Mouse (Mus musculus): Measurements from ENCODE around the gene BC049352. TPM values are rescaled to one million over a fixed set of nuclear protein-coding genes. Genes with fewer than 3 reads are reported as not detected.

Gene BC049352
- polyA plus RNA-seq, 1 experiment from 2014 or later = not detected

DNA sequence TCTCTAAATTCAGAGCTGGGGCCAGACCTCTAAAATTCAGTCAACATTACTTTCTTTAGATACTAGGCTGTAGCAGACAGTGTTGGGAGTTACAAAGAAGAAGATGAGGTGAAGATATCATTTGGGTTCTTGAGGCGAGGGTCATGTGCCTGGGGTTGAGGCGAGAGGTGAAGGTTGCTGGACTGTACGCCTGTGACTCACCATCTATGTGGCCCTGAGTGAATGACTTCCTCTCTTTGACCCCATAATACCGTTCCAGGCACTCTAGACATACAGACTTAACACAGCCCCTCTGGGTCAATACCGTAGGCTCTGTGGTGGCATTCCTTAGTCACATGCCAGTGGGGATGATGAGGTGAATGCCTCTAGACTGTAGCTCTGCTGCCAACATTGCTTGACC lies 100.7 kb downstream of the BC049352 start:
- no peaks in the 10 kb centered on the region for H3K36me3 ChIP-seq
- H3K9me3 ChIP-seq = no peaks in the 10 kb centered on the region
- 80% methylated on average over 5 of the region's 5 CpGs for WGBS
- H3K4me1 ChIP-seq = no peaks in the 10 kb centered on the region
- no peak for ATAC-seq (ENCODE audit: low FRiP score, low read depth)
- no peak overlapping the region for H3K9ac ChIP-seq
- no peak overlapping the region for H3K4me3 ChIP-seq
- no peak overlapping the region for H3K27ac ChIP-seq
- no peaks in the 10 kb centered on the region for H3K27me3 ChIP-seq
- H3K4me2 ChIP-seq (replicated peaks) = no peak overlapping the region

- no peak overlapping the region for H3K4me3 ChIP-seq
- no peak overlapping the region for H3K4me2 ChIP-seq (replicated peaks)
- 88% methylated on average over 11 of the region's 11 CpGs for WGBS
- H3K36me3 ChIP-seq = no peaks in the 10 kb centered on the region
- H3K27me3 ChIP-seq = no peaks in the 10 kb centered on the region
- no peaks in the 10 kb centered on the region for H3K9me3 ChIP-seq
- H3K4me1 ChIP-seq = no peaks in the 10 kb centered on the region
- no peak overlapping the region for H3K27ac ChIP-seq
- no peak for ATAC-seq (ENCODE audit: low FRiP score, low read depth)
- no peak overlapping the region for H3K9ac ChIP-seq
Observed at GRCm38 (mm10) chr9:45291481-45292168, 109.8 kb downstream of the BC049352 start.

- no peak overlapping the region for H3K27ac ChIP-seq
- H3K4me3 ChIP-seq = no peak overlapping the region
- H3K36me3 ChIP-seq = no peaks in the 10 kb centered on the region
- H3K9me3 ChIP-seq = no peaks in the 10 kb centered on the region
- no peaks in the 10 kb centered on the region for H3K27me3 ChIP-seq
- no peak for ATAC-seq (ENCODE audit: low FRiP score, low read depth)
- no peak overlapping the region for H3K9ac ChIP-seq
- H3K4me2 ChIP-seq (replicated peaks) = no peak overlapping the region
- WGBS = 50% methylated on average over 10 of the region's 10 CpGs
- H3K4me1 ChIP-seq = no peaks in the 10 kb centered on the region
Observed at GRCm38 (mm10) chr9:45294210-45295011, 112.6 kb downstream of the BC049352 start.

DNA sequence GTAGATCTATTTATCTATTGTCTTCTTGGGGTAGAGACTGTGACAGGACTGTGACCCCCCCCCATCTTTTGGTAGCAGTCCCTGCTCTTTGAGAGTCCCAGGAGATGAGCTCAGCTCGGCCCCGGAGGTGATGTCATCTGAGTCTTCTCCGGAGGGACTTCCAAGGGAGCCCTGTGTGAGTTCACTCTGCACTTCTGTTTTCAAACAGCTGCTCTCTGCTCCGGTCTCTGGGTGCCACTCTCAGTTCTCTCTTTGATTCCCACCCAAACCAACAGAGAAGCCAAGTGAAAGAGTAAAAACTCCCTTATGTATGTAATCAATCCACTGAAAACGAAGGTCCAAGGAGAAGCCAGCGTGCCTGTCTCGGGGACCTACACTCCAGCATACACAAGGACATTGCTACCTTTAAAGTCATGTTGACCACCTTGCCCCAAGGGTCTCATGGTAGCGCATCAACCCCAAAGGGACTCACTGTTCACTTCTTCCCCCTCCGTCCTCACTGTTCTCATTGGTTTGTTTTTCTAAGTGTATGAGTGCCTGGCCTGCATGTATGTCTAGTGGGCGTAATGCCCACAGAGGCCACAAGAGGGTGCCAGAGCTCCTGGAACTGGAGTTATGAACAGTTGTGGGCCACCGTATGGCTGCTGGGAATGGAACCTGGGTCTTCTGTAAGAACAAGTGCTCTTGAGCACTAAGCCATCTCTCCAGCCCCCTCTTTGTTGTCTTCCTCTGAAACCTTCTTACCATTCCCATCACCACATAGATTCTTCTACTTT lies 117.6 kb downstream of the BC049352 start:
- Histone ChIP-seq H3K4me1 (peaks cover 4% of the 10 kb centered on the region; the same call in 1 of the 2 replicates), H3K27me3 (no peaks in the 10 kb centered on the region), H3K4me2 (replicated peaks) (no peak overlapping the region), H3K36me3 (no peaks in the 10 kb centered on the region), H3K9me3 (peaks cover 4% of the 10 kb centered on the region; the same call in 1 of the 2 replicates), H3K27ac (no peak overlapping the region), H3K4me3 (no peak overlapping the region), H3K9ac (no peak overlapping the region)
- WGBS = 80% methylated on average over 11 of the region's 11 CpGs
- ATAC-seq (ENCODE audit: low FRiP score, low read depth) = no peak

Small RNAs within 50 kb of the gene (microRNA-seq; reads per million reads assigned to microRNA genes)
- not detected for gene Mir7086

Other genes starting within 250 kb of the BC049352 start
- gene Ube4a, start 216.4 kb upstream of the BC049352 start, polyA plus RNA-seq (2015; fragmentation: Nextera tagmentation; extraction: Ambion mirVana) = 27.0 and 27.3 TPM in 2 replicates
- 0.50 and 0.61 TPM in 2 replicates for gene Cd3g, start 201.6 kb upstream of the BC049352 start, polyA plus RNA-seq (2015; fragmentation: Nextera tagmentation; extraction: Ambion mirVana)
- 0.15 TPM in 1 of 2 replicates, not detected in the other for gene Cd3d, start 200.2 kb upstream of the BC049352 start, polyA plus RNA-seq (2015; fragmentation: Nextera tagmentation; extraction: Ambion mirVana)
- not detected in 2 replicates for gene Cd3e, start 172.4 kb upstream of the BC049352 start, polyA plus RNA-seq (2015; fragmentation: Nextera tagmentation; extraction: Ambion mirVana)
- 16.5 and 19.7 TPM in 2 replicates for gene Mpzl2, start 142.2 kb upstream of the BC049352 start, polyA plus RNA-seq (2015; fragmentation: Nextera tagmentation; extraction: Ambion mirVana)
- gene Mpzl3, start 126.8 kb upstream of the BC049352 start, polyA plus RNA-seq (2015; fragmentation: Nextera tagmentation; extraction: Ambion mirVana) = 2.0 and 2.2 TPM in 2 replicates
- 1.2 and 1.5 TPM in 2 replicates for gene Jaml, start 102.8 kb upstream of the BC049352 start, polyA plus RNA-seq (2015; fragmentation: Nextera tagmentation; extraction: Ambion mirVana)
- 7.0 and 7.2 TPM in 2 replicates for gene Scn2b, start 64.2 kb upstream of the BC049352 start, polyA plus RNA-seq (2015; fragmentation: Nextera tagmentation; extraction: Ambion mirVana)
- gene Scn4b, start 43.6 kb upstream of the BC049352 start, polyA plus RNA-seq (2015; fragmentation: Nextera tagmentation; extraction: Ambion mirVana) = 0.11 and 0.13 TPM in 2 replicates
- gene Tmprss4, start 22.1 kb downstream of the BC049352 start, polyA plus RNA-seq (2015; fragmentation: Nextera tagmentation; extraction: Ambion mirVana) = 0.22 and 0.24 TPM in 2 replicates
- gene Il10ra, start 87.1 kb downstream of the BC049352 start, polyA plus RNA-seq (2015; fragmentation: Nextera tagmentation; extraction: Ambion mirVana) = 0.69 and 0.92 TPM in 2 replicates
- gene Tmprss13, start 137.1 kb downstream of the BC049352 start, polyA plus RNA-seq (2015; fragmentation: Nextera tagmentation; extraction: Ambion mirVana) = 1.6 and 1.7 TPM in 2 replicates
- 134 and 137 TPM in 2 replicates for gene Fxyd6, start 188.2 kb downstream of the BC049352 start, polyA plus RNA-seq (2015; fragmentation: Nextera tagmentation; extraction: Ambion mirVana)
- gene Fxyd2, start 217.7 kb downstream of the BC049352 start, polyA plus RNA-seq (2015; fragmentation: Nextera tagmentation; extraction: Ambion mirVana) = 3.8 and 5.9 TPM in 2 replicates
- gene Dscaml1, start 244.6 kb downstream of the BC049352 start, polyA plus RNA-seq (2015; fragmentation: Nextera tagmentation; extraction: Ambion mirVana) = 0.79 and 0.83 TPM in 2 replicates